Mouse (Mus musculus): ENCODE measurements around the gene Tmem135.

Tmem135 gene

DNA sequence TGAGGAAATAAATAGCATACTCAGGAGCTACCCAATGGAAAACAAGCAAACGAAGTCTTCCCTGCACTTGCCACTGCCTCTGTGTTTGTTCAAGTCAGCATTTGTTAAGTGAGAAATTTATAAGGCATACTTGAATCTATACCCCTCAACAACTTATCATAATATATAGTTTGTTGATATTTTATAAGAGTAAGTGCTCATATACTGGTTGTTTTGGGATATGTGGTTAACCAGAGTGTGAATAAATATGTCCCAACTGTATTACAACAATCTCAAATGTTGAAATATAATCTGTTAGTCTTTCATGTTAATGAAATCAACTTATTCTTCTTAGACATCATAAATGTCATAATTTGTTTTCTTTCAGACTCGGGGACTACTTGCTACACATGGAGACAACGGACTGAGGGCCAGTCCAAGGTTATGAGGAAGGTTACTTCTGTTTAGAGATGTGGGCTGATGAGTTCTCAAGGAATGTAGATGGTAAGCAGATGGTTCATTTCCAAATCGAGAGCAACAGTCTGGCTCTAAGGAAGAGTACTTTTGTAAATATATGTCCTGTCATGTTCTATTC lies 152.1 kb downstream of the Tmem135 start:
- DNase-seq (ENCODE audit: low read depth, low spot score) = no peak

DNA sequence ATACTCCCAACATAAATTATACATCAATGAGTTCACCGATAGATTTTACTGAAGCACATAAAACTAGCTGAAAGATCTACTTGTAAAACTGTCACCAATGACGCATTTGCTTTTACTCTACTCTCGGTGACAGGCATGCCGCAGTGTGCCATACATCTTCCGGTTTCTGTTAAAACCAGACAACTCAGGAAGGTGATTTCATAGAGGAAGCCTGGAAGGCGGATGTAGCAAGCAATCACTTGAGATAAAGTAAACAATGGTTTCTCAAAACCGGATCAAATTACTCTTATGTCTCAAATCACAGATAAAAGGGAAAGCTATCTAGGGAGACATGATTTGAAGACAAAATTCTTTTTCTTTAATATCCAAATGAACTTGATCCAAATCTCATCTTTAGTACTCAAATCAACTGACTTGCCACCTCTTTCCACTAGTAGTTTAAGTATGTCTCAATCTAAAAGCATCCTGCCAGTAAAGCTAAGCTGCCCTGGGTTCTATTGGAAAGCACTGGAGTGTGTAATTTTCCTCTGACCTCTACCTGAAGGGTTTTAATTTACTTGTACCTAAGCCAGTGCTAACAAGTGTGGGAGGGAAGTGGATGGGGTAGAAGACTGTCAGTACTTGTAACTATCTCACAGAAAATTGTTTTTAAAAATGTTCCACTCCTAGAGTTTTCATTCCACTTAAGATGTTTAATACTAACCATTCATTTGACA lies 155.7 kb downstream of the Tmem135 start:
- DNase-seq (ENCODE audit: low read depth, low spot score) = peak; percentile 89

DNA sequence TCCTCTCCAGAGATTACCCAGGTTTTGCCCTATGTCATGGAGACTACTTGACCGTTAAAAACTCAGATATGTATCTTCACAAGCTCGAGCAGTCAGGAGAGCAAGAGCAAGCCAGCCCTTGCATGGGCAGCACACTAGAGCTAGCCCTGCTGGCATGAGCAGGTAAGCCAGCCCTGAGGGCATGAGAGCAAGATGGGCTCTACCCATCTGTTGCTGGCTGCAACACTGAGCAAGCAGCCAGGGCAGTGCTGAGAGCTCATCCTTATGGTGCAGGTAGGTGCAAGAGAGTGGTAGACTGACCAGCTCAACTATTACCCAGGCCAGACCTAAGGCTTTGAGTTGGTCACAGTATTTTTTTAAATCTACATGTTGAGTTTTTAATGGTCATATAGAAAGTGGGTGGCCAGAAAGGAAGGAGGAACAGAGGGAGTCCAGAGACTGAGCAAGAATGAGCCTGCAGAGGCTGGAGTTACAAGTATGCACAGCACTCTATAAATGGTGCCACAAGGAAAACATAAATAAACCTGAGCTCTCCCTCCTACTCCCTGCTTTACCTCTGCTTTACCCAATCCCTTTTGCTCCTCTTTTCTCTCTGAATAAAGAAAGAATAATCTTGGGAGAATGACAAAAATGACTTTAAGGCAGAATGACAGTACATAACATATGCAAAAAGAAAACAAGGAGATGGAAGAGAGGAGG lies 156.9 kb downstream of the Tmem135 start:
- no peak for DNase-seq (ENCODE audit: low read depth, low spot score)

DNA sequence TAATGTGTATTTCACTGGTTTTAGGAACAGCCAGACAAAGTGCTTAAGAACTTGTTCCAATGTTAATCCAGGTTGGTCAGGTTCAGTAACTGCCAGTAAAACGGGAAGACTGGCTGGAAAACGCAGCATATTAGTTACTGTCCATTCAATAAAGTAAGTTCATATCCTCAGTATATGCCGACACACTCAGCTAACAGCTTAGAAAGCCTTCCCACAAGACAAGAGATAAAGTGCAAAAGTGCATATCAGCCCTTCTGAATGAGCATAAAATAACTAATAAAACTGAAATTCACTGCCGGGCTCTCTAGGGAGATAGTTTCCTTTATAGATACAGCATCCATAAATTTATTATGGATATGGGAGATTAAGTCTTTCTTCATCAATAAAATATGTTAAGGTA lies 161.5 kb downstream of the Tmem135 start:
- no peak for DNase-seq (ENCODE audit: low read depth, low spot score)

DNA sequence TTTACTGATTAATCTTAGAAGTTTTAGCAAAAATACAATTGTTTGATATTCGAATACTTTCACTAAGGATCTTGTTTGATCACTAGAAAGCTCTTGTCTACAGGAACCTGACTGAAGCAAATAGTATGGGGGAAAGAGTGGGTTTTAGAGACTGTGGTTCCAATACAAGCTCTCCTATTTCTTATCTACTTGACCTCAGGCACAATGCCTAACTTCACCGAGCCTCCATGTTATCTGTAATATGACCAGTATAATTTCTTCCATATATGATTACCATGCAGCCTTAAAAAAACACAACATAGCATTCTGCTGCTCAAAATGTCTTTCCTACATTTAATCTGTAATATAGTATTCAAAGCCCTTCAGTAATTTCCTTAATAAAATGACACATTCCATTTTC lies 161.9 kb downstream of the Tmem135 start:
- no peak for DNase-seq (ENCODE audit: low read depth, low spot score)

DNA sequence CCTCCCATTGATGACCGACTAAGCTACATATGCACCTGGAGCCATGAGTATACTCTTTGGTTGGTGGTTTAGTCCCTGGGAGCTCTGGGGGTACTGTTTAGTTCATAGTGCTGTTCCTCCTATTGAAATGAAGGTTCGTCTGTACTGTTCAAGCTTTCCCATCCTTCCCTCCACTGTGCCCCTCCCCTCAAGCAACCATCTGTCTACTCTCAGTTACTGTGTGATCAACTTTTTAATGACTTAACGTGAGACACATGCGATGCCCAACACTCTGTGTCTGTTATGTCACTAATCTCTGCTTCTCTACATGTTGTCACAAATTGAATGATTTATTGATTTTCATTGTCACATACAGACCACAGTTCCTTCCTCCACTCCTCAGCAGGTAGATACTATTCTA lies 164.4 kb downstream of the Tmem135 start:
- no peak for DNase-seq (ENCODE audit: low read depth, low spot score)

DNA sequence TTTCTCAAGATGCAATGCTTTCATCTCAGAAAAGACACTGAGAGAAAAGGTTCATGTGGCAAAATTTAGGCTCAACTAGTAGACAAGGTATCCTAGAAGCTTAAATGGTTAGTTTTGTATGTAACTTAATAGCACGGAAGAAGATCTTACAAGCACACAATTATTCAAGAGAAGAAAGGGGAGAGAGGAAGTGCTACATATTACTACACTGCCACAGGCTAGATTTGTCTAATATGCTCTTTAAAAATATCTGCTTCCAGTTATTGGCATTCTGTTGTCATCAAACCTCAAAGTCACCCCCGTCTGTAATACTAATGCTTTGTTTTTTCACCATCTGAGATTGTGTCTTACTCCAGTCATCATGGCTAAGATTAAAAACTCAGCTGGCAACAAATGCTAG lies 167.4 kb downstream of the Tmem135 start:
- DNase-seq (ENCODE audit: low read depth, low spot score) = no peak

DNA sequence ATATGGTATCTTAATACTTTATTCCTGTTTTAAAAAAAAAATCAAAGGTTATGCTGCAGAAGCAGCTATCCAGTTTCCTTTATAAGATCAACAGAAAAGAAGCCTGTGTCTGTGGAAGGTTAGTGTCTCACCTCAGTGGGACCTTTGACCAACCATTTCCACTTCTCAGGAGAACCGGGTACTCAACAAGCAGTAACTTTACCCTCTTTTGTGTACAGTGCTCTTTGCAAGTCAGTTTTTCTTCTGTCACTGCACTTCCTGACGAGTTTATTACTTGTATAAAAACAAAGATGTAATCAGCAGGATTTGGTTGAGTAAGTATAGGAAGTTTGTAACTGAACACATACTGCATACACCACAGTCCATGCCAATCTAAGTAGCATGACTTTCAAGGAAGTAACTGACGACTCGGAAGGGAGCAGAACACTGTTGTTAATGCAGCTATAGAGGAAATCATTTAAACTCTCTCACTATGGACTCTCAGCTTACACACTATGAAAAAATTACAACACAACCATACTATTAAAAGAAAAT lies 168.0 kb downstream of the Tmem135 start:
- peak; percentile 15 for DNase-seq (ENCODE audit: low read depth, low spot score)

DNA sequence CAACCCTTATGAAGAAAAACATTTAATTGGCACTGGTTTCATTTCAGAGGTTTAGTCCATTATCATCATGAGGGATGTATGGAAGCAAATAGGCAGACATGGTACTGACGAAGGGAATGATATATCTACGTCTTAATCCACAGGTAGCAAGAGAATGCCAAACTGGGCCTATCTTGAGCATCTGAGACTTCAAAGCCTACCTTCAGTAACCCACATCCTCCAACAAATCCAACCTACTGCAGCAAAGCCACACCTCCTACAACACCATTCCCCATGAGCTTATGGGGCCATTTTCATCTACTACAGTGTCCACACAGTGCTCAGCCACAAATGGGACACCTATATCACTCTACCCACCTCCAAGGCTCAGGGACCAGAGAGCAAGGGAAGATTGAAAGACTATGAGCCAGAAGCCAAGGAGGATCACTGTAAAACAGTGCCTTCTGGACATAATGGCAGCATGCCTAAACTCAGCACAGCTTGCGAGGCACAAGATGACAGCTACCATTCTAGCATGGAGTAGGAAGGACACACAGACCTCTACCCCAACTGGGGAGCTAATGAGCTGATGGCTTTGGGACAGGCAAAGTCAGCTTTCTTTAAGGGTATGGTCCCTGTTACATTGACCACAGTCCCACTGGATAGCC lies 171.4 kb downstream of the Tmem135 start:
- DNase-seq (ENCODE audit: low read depth, low spot score) = peak; percentile 54

DNA sequence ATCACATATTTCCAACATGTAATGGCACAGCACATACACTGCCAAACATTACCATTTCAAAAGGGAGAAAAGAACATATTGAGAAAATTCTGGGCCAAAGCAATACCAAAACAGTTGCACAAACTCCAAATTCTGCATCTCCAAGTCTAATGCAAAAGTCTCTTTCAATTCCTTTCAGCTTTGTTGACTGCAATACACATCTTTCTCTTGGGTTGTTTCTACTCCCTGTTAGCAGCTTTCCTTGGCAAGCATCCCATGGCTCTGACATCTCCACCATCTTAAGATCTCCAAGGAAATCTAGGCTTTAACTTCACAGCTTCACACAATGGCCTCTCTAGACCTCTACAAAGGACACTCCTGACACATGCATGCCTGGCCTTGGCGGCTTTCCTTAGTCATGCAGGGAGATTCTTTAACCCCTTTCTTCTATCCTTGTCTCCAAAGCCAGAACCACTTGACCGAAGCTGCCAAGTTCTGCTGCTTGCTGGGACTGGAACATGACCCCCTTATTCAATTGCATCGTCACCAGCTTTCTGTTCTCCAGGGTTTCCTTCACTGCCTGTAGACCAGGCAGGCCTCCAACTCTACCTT lies 172.7 kb downstream of the Tmem135 start:
- no peak for DNase-seq (ENCODE audit: low read depth, low spot score)

DNA sequence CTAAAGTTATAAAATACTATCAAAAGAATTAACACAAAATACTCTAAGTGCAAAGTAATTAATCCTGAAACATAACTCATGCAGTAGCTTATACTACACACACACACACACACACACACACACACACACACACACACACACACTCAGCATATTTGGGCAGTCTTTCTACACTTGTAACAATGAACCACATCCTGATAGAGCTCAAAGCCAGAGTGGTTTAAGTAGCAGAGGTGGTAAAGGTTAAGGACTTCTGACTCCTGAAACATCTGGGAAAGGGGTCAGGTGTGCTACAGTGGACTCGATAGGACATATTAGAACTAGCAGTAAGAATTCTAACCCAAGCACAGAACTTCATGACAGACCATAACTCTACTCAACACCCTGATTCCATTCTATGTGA lies 181.4 kb downstream of the Tmem135 start:
- peak; percentile 12 for DNase-seq (ENCODE audit: low read depth, low spot score)

DNA sequence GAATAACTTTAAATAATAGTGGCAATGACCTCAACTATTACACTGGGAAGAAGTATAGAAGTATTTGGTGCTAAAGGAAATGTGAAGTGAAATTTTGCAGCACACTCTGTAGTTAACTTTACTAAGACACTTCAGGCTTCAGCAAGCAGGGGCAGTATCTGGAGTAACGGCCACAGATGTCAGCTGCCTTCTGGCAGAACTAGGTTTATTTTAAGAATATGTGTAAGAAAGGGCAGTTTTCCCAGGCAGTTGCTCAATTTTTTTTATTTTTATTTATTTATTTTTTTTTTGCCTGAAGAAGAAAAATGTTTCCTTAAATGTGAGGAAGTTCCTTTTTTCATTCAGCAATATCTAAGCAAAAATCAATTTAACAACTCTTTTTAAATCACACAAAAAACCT lies 187.4 kb downstream of the Tmem135 start:
- no peak for DNase-seq (ENCODE audit: low read depth, low spot score)

DNA sequence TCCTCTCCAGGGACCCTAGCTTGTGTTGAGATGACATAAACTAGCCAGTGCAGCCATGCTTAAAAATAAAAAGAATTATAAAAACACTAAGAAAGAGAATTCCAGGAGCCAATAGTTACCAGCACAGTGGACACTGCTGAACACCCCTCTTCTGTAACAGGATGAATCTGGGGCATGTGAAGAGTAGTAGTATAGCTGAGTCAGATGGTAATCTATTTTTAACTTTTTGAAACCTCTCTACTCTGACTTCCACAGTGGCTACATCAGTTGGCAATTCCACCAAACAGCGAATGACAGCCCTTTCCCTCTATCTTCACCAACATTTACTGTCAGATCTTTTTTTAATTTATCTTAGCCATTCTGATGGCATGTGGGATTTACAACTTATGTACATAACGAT lies 187.9 kb downstream of the Tmem135 start:
- DNase-seq (ENCODE audit: low read depth, low spot score) = no peak

DNA sequence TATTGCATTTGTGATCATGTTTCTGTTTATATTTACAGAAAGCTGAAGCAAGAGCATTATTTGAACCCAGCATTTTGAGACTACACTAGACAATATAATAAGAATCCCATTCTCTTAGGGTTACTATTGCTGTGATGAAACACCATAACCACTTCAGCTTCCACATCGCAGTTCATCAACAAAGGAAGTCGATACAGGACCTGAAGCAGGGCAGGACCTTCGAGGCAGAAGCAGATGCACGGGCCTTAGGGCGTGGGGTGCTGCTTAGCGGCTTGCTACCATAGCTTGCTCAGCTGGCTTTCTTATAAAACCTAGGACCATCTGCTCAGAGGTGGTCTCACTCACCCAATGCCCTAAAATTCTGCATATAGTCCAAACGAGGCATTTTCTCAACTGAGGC lies 188.3 kb downstream of the Tmem135 start:
- DNase-seq (ENCODE audit: low read depth, low spot score) = no peak

DNA sequence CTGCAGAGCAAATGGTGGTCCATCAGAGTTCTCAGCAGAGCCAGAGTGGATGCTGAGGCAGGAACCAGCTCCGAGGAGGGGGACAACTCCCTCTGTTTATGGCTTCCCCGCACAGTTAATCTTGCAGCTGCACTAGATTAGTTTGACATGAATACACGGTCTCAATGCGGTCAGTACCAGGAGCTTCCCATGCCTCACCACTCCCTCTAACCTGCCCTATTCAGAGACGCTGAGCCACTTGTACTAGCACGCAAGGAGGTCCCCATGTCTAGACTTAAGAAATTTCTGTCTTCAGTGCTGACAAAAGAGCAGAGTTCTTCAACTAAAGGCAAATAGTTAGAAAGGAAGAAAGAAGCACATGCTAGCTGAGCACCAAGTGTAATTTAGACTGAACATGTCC lies 193.5 kb downstream of the Tmem135 start:
- no peak for DNase-seq (ENCODE audit: low read depth, low spot score)

DNA sequence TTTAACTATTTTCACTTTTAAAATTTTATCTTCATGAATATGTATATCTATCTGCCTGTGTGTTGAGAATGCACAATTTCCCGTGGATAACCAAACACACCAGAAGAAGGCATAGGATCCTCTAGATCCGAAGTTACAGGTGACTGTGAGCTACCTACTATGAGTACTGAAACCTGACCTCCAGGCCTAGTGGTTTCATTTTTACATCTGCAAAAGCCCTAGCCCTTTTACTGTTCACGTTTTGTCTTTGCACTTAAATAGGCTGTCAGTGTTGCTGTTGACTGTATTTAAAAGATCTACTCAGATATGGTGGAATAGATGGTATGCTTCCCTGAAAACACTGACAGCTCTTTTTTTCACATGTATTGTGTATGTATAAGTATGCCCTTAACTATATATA lies 197.9 kb downstream of the Tmem135 start:
- DNase-seq (ENCODE audit: low read depth, low spot score) = no peak

DNA sequence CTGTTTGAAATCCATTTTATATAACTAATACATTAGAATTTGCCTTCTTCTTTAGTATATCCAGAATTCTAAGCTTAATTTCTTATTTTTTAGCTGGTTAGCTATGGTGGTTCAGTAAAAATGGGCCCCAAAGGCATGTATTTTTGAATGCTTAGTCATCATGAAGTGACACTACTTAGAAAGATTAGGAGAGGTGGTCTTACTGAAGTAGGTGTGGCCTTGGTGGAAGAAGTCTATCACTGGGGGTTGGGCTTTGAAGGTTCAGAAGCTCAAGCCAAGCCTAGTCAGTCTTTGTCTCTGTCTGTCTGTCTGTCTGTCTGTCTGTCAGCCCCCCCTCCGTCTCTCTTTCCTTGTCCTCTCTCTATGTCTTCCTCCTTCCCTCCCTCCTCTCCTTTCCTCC lies 198.6 kb downstream of the Tmem135 start:
- no peak for DNase-seq (ENCODE audit: low read depth, low spot score)

DNA sequence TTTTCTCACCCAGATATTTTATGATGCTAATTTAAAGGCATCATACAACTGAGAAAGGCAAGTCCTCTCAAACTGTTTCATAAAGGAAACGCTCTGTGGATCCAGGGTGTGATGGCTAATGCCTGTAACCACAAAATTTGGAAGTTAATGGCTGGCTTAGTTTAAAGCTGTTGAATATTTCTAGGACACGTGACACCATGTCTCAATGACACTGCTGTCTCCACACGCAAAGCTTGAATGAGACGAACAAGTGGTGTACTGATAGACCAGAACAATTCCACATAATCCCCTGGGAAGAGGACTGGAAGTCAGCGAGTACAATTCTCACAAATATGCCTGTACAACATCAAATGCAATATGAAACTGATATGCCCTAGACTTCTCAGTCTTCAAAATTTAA lies 200.9 kb downstream of the Tmem135 start:
- no peak for DNase-seq (ENCODE audit: low read depth, low spot score)

DNA sequence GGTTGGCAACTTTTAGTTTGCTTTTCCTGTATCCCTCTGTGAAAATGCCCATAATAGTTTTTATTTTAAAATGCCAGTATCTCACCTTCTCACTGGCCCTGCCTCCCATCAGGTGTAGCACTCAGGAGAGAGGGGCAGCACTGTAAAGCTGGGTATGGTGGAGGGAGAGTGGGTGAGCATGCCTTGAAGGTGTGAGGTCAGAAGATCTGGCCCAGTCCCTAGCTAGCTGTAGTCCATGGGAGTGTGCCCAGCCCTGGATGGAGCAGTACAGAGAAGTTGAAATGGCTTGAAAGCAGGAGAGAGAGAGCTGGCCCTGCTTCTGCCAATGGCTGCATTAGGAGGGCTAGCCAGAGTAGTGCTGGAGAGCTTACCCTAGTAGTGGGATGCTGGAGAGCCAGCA lies 202.1 kb downstream of the Tmem135 start:
- DNase-seq (ENCODE audit: low read depth, low spot score) = no peak

DNA sequence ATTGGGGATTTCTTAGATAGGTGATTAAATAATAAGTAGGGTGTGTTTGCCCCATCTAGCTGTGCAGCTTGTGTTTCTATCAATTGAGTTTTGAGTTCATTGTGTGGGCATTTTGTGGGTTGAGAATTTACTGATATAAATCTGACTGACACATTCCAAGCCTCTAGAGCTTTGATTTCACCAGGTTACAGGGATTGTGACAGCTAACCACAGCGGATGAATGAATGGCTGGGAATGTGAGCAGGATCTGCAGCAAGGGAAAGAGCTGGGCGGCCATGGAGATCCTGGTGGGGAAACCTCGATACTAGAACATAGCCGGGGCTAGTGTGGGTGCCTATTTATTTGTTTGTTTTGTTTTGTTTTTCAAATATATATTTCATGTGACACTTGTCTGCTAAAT lies 205.5 kb downstream of the Tmem135 start:
- DNase-seq (ENCODE audit: low read depth, low spot score) = no peak

DNA sequence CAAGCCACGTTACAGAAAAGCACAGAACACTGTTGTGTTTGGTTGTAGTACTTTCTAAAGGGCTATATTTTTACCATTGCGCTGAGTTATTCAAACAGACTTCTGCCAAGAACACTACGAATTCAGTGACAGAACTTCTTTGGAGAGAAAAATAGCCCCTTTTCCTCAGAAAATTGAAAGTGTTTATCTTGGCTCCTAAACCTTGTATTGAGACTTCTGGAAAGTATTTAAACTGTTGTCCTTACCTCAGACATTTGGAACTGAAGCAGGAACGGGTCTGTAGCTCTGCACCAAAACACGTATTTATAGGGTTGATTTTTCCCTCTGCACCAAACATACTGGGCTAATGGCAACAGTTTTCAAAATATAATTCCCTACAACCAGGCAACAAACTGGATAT lies 210.6 kb downstream of the Tmem135 start:
- no peak for DNase-seq (ENCODE audit: low read depth, low spot score)

DNA sequence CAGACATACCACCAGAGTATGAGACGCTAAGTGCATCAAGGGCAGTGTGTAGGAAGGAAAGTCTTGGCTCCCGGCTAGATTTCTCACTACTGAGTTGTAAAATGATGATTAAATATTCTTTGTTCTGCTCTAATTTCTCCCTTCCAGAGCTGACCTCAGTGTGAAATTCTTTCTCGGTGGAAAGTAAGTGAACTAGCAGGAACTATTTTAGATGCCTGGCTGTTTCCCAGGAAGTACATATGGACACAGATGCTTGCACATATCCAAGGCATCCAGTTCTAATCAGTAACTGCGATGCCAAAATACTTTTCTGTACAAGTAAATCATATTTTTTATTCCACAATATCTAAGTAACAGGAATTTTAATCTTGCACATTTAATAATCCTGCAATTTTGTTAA lies 220.1 kb downstream of the Tmem135 start:
- no peak for DNase-seq (ENCODE audit: low read depth, low spot score)

Measured in CD4-positive, CD25-positive, alpha-beta regulatory T cell, adult 2 months (primary cell).